Mouse (Mus musculus): ENCODE measurements around the gene Wfikkn2.
A peak's percentile ranks its signal among the peaks of the same experiment; 100 is the strongest.

Gene Wfikkn2

GRCm38 (mm10) chr11:94225985-94226384, 19.8 kb downstream of the Wfikkn2 start:
- no peak for DNase-seq (ENCODE audit: low spot score in 2 of 2)

GRCm38 (mm10) chr11:94223531-94223930, 22.3 kb downstream of the Wfikkn2 start:
- DNase-seq (ENCODE audit: low spot score in 2 of 2), result no peak

DNA sequence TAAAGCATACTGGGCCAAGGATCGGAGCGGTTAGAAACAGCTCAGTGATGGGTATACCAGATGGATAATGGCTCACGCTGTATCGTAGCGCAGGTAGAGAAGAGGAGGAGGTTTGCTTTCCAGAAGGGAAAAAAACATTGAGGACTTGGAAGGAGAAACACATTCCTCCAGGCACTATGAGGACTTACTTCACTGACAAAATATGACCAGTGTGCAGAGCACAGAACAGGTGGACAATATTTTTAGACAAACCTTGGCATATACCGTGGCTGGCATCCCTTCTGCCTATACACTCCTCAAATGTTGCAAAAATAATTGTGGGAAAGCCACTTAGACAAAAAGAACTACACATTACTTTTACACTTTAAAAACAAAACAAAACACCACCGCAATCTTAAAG, 24.5 kb downstream of the Wfikkn2 start:
- no peak for DNase-seq (ENCODE audit: low spot score in 2 of 2)

DNA sequence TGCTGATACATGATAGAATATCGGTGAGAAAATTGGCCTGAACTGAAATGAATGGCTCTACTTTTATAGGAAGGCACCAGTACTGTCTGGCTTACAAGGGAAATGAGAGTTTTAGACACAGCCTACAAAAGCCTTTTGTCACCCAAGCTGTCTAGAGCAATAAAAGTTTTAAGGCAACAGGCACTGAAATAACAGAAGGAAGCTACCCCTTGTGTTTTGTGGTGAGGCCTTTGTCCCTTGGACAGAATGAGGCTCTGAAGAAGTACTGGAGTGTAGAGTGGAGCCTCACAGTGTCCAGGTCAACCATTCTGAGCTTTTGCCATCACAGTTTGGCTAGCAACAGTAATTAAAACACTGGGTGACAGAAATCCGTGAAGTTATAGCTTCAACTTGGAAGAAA, 29.6 kb downstream of the Wfikkn2 start:
- no peak for DNase-seq (ENCODE audit: low spot score in 2 of 2)

DNA sequence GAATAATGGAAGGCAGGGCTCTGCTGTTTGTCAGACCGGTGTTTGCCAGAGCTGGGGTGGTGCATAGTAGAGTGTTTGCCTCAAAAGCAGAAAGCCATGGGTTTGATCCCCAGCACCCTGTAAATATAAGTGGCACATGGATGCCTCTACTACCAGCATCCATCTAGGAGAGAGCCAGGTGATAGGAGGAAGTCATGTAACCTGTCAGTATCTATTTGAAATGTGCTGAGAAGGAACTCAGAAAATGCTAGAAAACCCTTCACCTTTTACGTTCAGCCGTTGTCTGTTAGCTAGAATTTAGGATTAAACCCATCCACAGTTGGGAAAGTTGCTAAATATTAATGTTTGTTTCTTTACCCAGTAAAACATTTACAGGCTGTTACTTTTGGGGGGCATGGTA, 30.2 kb downstream of the Wfikkn2 start:
- DNase-seq (ENCODE audit: low spot score in 2 of 2), result no peak

GRCm38 (mm10) chr11:94213735-94214594, 31.8 kb downstream of the Wfikkn2 start:
- DNase-seq (ENCODE audit: low spot score in 2 of 2), result no peak

GRCm38 (mm10) chr11:94212997-94213396, 32.8 kb downstream of the Wfikkn2 start:
- DNase-seq (ENCODE audit: low spot score in 2 of 2), result no peak

DNA sequence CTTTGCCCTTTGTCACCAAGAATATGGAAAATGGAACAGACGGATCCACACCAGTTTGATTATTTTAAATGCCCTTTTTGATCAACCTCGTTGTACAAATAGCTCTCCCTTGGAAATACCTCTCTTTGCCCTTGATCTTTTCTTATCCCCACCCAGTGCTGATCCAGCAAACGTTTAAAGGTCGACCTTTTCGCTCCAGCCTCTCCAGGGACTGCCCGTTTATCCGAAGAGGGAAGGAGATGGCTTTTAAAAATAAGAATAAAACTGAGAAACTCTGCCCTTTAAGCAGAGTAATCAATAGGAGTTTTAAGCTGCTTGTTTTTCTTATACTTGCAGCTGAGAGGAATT, 33.3 kb downstream of the Wfikkn2 start:
- no peak for DNase-seq (ENCODE audit: low spot score in 2 of 2)

DNA sequence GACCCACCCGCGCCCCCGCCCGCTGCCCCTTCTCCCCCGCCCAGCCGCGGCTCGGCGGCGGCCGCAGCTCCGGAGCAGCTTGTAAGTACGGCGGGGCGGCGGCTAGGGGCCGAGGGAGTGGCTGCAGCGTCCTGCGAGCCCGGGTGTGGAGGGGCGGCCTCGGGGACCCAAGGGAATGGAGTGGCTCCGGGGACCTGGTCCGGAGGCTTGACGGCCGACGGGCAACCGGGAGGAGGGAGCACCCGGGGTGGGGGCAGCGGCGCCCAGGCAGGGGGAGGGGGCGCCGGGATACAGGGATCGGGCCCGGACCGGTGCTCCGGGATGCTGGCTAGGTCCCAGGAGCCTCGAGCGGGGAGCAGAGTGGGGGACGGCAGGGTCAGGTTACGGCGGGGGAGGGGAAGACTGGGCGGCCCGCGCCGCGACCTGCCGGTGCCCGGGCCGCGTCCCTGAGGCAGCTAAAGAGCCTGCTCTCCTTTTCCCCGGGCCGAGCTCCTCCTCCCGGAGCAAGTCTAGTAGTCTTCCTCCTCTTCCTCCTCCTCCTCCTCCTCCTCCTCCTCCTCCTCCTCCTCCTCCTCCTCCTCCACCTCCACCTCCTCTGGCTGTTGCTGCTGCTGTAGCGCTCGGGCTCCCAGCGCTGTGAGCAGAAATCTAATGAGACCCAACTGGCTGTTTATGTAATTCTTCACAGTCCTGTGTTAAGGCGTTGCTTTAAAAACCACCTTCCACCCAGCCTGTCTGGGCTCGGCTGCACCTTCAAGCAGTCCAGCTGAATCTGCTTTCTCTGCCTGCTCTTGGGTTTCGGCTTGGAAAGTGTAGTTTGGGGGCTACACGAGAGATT, 33.9 kb downstream of the Wfikkn2 start:
- DNase-seq (ENCODE audit: low spot score in 2 of 2), result no peak

DNA sequence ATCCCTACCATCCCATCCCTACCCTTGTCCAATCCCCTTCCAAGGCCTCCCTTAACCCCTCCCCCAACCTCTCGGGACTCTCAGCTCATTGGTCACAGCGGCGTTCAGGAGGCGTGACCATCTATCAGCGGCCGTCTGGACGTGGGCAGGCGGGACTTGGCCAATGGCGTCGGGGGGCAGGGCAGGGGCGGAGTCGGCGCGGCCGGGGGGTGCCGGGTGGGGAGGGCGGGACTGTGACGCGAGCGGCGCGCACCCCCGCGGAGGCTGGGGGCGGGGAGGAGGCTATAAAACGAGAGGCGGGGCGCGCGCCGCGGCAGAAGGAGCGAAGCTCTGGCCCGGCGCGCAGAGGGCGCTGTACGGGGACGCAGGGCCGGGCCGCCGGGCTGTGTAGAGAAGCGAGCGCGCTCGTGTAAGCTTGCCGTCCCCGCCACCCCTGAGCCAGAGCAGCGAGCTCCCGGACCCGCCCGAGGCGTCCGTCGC, 34.6 kb downstream of the Wfikkn2 start, which contains the start of gene Tob1:
Tob1 (plus strand) TSS at position 331 of the 480 bp plus-strand sequence.
- DNase-seq (ENCODE audit: low spot score in 2 of 2), result peak; percentile 78 to 95

GRCm38 (mm10) chr11:94210191-94211086, 35.4 kb downstream of the Wfikkn2 start:
- peak; percentile 78 to 84 for DNase-seq (ENCODE audit: low spot score in 2 of 2)

DNA sequence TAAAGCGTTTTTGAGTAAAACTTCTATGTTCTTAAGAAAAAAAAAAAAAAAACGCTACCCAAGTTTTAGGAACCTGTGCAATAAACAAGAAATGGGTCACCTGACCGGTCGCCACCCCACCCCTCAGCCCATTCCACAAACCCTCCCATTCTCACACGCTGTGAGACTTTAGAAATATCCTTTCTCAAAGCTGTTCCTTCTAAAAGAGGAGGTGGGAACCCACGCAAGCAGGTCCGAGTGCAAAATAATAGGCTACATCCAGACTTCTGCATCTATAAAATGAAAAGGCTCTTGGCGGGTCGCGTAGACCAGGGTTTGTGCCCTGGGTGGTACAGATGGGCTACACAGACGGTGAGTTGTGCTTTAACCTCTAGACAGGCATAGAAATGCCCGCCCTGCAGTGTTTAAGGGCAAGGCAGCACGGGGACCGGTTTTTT, 36.1 kb downstream of the Wfikkn2 start:
- DNase-seq (ENCODE audit: low spot score in 2 of 2), result peak in 1 of 2 experiments; percentile 33

GRCm38 (mm10) chr11:94208811-94209675, 36.8 kb downstream of the Wfikkn2 start:
- no peak for DNase-seq (ENCODE audit: low spot score in 2 of 2)

- DNase-seq (ENCODE audit: low spot score in 2 of 2), result no peak
These were observed 39.2 kb downstream of the Wfikkn2 start for GRCm38 (mm10) chr11:94206398-94207114.

DNA sequence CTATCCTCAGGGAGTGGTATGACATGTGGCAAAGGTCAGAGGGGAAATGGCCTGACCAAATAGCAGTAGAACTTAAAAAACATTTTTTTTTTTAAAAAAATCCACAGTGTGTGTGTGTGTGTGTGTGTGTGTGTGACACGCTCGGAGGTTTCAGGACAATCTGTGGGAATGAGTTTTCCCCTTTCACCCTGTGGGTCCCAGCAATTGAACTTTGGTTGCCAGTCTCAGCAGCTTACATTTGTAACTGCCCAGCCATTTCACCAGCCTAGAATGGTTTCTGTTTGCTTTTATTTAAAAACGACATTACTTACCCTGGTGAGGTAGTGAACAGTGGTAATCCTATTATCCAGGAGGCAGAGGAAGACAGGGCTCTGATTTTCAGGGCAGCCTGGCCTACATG, 42.7 kb downstream of the Wfikkn2 start:
- no peak for DNase-seq (ENCODE audit: low spot score in 2 of 2)

DNA sequence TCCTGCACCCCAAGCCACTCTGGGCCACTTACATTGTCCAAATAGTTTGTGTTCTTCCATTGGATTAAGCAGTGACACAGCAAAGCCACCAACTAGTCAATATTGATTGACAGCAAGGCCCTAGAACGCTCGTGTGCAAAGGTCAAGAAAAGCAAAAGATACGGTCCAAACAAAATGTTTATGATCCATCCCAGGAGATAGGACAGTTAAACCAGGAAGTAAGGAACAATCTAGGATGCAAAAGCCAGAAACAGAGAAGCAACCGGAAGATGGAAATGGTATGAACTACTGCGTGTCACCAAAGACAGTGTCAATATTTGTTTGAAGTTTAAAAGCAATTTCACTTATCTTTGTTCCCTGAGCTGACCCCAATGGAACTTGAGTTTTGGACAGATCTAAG, 43.7 kb downstream of the Wfikkn2 start:
- DNase-seq (ENCODE audit: low spot score in 2 of 2), result no peak

DNA sequence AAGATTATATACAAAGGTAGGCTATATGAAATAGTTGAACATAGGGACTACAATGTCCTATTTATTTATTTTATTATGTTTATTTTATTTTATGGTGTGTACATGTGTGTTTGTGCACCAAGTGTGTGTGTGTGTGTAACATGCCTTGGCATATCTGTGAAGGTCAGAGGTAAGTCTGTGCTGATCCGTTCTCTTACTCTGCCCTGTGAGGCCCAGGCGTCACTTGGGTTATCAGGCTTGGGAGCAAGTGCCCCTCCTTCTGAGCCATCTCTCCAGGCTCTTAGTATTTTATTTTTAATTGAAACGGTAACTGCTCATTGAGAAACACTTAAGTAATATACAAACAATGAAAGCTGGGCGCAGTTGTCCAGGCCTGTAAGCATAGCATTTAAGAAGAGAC, 45.4 kb downstream of the Wfikkn2 start:
- no peak for DNase-seq (ENCODE audit: low spot score in 2 of 2)

GRCm38 (mm10) chr11:94199771-94200170, 46.0 kb downstream of the Wfikkn2 start:
- DNase-seq (ENCODE audit: low spot score in 2 of 2), result no peak

- DNase-seq (ENCODE audit: low spot score in 2 of 2), result no peak
These were observed 47.2 kb downstream of the Wfikkn2 start for GRCm38 (mm10) chr11:94198405-94199146.

Data from frontal cortex, postnatal 25 days (tissue).